Mouse (Mus musculus) brain, adult 2 months (tissue): Measurements from ENCODE around the gene Tbx3.

Source experiments
- DNase-seq: peaks from one replicate; pipeline ENCODE4 v3.0.0; 2011; ENCODE audit warnings: low read depth, low spot score

The Tbx3 gene

DNA sequence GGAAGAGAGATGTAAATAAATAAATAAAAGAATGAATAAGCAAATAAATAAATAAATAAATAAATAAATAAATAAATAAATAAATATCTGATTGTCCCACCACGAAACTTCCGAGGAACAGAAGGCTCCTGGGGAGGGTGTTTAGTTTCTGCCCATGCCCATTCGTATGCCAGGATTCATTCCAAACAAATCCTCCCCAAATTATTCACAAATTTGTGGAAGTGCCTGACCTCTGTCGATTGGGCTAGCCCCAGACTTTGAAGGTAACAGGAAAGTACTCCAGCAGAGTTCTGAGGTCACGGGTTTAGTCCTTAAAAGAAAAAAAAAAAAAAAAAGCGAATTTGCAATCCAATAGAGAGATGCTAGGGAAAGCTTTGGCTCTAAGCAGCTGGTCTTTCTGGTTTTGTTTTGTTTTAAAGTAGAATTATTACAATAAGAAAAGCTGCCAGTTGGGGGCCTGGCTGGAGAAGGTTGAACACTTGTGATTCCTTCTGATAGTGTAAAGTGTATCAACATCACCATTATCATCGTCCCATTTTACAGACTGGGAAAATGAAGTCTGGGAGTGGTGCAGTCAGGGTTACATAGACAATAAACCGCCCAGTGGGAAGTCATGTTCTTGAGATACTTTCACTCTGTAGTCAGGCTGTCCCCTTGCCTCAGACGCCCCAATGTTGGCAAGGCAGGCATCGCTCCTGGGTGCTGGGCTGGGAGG is 9.3 kb downstream of the Tbx3 start:
- DNase-seq = no peak

DNA sequence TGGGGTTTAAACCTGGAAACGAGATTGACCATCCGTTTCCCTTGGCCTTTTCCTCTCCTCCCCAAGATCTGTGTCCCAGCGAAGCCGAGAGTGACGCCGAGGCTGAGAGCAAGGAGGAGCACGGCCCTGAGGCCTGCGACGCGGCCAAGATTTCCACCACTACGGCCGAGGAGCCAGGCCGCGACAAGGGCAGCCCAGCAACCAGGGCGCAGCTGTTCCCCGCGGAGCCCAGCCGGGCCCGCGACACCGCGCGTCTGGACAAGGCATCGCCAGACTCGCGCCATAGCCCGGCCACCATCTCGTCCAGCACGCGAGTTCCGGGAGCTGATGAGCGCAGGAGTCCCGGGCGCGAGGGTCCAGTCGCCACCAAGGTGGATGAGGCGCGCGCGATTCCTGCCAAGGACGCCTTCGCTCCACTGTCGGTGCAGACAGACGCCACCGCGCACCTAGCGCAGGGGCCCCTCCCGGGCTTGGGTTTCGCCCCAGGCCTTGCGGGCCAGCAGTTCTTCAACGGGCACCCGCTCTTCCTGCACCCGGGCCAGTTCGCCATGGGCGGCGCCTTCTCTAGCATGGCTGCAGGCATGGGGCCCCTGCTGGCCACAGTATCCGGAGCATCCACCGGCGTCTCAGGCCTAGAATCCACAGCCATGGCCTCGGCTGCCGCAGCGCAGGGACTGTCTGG is 10.0 kb downstream of the Tbx3 start:
- DNase-seq = no peak

DNA sequence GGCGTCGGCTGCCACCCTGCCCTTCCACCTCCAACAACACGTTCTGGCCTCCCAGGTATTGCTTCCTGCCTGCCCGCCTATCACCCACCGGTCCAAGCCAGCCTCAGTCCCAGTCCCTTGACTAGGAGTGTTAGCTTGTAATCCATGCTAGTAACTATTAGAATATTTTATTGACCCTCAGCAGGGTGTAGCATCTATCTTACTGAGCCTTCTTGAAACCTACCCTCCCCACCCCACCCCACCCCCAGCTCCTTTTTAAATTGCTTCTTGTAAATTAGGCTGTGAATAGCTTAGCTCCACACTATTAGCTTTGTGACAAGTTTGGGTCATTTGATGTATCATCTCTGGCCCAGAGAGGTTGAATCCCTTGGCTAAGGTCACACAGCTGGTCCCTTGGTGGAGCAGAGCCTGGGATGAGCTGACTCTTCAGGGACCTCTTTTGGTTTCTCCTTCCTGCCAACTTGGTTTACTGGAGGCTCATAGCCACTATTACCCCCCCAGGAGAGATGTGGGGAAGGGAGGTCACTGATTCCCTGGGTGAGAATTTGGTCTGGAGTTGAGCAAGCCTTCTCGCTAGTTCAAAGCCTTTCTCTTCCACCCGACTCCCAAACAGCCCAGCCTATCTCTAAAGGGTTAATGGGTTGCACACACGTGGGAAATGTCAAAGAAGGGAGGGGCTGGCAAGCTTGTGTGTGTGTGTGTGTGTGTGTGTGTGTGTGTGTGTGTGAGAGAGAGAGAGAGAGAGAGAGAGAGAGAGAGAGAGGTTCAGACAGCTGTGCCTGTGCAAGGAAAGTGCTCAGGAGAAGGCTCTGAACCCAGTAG is 10.8 kb downstream of the Tbx3 start:
- DNase-seq = no peak

DNA sequence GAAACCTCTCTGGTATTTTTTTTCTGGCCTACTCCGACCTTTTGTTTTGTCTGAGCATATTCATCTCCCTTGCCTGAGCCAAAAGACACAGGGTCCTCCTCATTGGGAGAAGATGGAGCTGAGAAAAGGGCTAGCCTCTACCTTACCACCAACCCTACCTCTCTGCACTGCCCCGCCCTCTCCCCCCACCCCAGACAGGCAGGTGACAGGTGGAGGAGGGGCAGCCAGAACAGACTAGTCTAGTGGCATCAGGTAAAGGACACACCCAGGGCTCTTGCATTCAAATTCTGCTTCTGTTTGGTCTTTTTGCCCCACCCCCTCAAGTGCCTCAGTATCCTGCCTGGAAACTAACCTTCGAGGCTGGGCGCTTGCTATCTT is 11.4 kb downstream of the Tbx3 start:
- DNase-seq = no peak

DNA sequence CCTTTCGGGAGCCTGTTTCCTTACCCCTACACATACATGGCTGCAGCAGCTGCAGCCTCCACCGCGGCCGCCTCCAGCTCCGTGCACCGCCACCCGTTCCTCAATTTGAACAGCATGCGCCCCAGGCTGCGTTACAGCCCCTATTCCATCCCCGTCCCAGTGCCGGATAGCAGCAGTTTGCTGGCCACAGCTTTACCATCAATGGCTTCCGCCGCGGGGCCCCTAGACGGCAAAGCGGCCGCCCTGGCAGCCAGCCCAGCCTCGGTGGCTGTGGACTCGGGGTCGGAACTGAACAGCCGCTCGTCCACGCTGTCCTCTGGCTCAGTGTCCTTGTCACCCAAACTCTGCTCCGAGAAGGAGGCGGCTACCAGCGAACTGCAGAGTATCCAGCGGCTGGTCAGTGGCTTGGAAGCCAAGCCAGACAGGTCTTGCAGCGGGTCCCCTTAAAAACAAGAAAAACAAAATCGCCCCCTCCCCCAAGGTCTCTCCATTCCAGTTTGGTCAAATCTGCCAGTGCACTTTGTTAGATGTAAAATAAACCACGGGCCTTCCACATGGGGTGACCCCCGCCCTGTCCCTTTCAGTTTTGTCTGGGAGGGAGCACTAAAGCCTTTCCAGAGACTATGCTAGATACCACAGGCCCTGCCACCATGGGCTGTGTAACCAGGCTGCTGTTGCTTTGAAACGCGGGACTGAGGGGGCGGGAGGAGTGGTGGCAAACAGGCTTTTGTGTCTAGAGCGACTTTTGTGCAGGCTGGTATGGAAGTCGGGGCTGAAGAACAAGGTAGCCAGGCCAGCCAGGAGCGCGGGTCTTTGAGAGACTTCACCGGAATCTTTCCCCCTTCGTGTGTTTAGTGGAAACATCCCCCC is 12.4 kb downstream of the Tbx3 start:
- no peak for DNase-seq

DNA sequence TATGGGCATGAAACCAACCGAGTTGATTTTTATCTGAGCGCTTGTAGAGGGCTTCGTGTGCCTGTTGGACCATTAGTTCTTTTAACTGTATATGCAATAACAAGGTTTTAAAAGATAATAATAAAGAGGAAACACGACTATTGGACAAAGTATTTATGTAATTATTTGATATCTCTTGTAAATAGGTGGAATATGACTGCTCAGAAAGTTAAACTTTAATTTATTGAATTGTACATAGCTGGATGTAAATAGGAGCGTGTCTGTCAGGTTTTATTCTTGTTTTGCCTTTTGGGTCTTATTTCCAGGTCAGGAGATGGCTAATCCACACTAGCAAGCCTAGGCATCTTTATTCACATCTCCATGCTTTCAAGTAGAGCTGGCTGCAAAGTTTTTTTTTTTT is 13.4 kb downstream of the Tbx3 start:
- no peak for DNase-seq

DNA sequence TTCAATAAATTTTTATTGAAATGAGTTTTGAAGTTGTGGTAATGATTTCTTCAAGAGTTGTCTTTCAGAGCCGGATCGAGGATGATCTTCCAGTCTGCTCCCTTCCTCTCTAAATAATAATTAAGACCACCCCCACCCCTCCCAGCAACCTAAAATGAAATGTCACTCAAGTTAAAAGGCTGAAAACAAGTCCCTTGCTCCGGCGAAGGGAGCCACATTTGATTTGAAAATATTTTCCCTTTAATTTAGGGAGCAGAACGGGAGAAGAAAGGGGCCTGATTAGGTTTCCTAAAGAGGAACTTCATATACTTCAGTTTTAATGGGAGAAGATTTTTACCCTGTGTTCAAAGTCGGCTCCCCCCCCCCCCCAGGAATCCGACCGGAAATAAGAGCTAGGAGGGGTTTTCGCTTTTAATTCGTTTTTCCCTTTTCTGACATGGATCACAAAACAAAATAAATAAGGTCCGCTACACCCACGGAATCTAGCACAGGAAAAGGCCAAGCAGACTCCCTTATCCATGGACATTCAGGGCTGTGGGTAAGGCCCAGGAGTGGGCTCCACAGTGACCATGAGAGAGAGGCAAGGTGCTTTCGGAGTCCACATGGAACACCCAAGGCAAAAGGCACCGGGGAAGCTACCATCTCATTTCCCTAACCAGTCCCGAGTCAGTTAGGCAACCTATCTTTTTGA is 14.4 kb downstream of the Tbx3 start:
- no peak for DNase-seq

DNA sequence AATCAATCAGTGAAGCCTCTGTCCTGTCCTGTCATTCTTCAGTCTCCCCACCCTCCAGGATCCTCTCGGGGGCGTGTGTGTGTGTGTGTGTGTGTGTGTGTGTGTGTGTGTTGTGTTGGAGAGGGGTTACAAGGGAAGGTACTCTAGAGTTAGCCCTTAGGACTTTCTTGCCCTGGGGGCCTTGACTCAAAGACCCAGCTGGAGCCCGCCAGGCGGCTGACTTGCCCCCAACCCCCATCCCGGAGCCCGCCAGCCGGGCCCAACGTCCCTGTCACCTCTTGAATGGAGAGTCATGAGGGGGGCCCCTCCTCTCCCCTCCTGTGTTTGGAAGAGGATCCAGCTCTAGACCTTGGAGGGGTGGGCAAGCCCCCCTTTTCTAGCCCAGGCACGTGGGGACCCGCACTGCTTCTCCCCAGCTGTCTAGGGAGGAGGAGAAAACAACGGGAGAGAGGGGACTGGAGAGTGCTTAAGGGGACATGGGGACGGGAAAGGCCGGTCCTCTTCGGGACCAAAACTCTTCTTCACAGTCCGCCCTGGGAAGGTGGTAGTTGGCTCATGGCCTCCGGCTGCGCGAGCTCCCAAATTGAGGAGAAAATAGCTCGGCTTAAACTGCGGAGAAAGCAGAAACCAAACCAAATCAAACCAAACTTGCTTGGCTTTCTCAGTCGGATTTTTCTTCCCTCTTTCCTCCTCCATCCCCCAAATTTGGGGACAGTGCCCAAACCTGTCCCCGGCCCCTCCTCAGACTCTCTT is 15.2 kb downstream of the Tbx3 start:
- no peak for DNase-seq

DNA sequence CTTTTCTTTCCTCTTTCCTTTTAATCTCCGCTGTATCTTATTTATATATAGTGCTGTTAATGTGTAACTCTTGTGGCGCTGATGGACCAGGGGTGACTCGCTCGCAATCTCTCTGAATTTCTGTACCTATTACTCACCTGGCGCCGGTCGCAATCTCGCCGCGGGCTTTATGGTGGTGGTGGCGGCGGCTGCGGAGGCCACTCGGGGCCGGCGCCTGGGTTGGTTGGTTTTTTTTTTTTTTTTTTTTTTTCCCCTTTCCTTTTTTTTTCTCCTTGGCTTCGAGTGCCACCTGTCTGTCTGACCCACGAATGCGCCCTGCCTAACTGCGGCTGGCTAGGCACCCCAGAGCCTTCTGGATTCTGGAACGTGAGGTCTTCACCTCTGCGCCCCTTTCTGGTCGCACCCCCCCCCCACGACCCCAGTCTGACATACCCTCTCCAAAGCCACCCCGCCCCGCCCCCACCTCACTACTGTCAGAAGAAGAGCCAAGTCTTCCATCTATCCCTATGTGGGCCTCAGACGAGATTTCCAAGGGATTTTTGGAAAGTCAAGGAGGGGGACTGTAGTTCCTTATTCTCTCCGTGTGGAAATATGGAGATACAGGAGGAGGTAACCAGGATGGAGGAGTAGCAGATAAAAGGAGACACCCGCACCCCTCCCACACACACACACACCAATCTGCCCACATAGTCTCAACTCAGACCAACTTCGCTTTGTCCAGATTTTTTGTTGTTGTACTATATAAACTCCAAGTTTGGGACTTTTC is 15.9 kb downstream of the Tbx3 start:
- no peak for DNase-seq

DNA sequence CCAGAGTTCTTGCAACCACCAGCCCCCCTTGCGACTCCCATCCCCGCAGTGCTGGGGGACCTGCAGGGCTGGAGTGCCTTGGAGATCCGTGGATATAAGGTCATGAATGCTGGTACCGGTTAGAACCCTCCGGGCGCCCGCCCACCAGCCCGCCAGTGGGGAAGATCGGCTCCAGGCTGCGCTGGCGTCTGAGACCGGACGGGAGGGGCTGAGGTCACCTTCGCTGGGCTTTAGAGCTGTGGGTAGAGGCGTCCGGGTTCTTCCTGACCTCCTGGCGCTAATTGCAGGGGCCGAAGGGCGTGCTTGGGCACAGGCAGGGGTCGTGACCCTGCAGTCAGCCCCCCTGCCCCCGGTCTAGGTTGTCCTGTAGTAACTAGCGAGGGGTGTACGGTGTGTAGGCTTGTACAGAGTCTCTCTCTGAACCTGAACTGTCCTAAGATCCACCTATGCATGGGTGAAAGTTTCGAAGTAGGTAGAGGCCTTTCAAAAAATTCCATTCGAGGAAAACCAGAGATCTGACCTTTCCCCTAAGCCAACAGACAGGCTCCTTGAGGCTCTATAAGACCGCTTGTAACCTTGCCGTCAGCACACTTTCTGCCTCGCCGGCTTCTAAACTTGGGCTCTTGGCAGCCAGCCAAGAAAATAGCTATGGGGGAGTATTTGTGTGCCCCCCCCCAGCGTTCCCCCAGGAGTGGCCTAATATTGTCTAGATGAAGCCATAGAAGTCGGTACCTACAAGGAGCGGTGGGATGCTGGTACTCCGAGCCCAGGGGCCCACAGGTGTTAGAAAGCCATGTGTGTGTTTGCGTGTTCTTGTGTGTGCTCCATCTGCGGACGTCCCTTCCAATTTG is 16.8 kb downstream of the Tbx3 start:
- DNase-seq = no peak

DNA sequence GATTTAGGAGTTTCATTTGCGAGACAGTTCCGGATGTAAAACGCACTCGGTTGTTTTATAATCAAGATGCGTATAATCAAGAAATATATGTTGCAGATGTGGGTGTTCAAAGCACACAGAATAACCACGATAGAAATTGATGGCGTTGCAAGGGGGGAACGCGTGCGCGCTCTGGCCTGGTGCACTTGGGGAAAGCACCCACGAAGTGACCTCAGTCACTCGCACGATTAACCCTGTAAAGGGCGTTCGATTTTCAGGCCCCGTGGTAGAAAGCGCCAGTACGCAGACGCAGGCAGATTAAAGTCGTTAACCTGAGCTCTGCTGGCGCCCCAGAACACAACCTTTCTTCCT is 17.4 kb downstream of the Tbx3 start:
- no peak for DNase-seq

DNA sequence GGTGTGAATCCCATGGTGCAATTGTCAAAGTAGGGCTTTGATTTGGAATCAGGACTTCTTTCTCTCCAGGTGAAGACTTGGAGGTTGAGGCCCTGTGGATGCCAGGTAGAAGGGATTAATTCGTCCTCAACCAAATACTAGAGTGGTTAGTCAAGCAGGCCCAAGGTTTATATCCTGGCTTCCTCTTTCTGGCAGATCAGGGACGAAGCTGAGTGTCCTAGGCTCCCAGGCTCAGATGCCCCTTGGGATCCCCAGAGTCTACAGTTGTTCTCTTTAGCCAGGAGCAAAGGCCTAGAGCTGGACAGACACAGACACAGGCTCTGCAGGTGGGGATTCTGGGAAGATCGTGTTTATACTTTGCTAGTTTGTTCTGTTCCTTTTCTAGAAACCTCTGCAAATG is 17.8 kb downstream of the Tbx3 start:
- no peak for DNase-seq

DNA sequence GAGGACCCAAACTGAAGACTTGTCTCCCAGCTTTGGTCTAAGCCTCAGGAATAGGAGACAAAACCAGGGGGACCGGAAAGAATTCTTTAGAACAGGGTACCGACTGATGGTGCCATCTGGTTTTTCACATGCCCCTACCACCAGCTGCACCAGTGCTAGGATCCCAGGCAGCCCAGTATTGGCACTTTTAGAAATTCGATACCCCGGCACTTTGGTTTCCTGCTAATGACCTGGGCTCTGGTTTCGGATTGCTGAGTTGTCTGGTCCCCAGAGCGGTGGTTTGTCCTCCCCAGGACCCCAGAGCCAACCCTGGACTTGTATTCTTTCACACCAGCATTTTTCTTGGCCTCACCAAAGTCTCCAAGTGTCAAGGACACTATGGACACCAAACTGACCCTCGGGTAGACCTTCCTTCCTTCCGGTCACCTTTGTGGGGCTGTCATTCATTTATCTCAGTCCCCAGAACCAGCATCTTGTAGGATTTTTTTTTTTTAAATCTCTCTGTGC is 18.5 kb downstream of the Tbx3 start:
- no peak for DNase-seq

DNA sequence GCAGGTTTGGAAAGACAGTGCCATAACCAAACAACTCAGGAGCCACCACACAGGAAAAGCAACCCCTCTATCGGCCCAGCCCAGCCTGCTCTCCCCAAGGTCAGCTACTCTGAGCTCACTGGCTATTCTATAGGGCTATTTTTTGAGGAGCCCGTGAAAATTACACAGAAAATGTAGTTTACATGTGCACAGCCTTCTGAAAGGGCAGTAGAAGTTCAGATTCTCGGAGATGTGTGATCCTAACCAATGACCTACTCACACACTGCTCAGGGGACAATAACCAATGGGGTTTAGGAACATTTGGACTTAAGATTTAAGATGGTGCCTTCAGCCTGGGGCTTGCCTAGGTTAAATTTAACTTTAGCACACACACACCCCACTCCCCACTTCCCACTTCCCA is 19.0 kb downstream of the Tbx3 start:
- no peak for DNase-seq

DNA sequence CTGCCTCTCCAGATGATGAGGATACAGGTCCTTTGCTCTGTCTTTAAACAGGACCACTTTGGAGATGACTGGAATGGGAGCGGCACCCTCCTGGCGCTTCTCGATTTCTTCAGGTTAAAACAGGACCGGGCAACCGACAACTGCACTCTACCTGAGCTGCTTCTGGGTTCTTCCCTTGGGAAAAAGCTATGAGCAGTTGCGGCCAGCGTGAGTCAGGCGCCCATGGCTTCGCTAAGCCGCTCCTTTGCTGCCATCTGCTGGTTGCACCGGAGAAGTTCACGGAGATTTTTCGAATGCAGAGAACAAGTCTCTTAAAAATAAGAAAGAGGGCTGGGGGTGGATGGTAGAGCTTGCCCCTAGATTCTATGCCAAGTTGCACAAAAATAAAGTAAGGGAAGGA is 20.6 kb downstream of the Tbx3 start:
- peak; percentile 81 for DNase-seq

DNA sequence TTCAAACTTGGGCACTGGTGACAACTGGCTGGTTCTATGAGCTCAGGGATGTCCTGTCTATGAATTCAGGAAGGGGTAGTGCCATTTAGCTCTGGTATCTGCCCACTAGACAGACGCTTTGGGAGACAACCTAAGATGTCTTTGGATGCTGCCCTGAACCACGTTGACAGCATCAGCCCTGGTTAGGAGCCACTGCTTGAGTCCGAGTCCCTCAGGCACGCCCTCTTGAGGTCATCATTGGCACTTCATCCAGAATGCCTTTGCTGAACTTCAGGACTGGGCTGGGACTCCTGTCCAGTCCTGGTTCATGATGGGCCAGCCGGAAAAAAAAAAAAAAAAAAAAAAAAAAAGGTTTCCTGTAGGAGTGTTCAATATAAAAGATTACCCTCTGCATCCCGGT is 22.0 kb downstream of the Tbx3 start:
- no peak for DNase-seq

DNA sequence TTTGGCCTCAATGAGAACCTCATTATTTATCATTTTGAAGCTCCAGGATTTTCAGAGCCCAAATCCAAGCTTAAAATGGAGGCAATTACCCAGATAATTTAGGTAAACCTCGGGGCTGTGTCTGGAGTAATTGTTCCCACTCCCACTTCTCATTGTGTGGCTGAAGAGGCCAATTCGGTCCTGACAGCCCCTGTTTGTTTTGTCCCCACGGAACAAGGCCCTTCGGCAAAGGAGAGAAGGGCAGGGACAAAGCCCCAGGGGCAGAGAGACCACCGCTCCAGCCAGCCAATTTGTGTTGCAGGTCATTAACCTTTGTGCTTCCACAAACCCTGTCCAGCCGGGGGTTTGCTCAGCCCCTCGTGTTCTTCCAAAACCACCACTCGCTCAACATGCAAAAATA is 24.4 kb downstream of the Tbx3 start:
- DNase-seq = no peak

DNA sequence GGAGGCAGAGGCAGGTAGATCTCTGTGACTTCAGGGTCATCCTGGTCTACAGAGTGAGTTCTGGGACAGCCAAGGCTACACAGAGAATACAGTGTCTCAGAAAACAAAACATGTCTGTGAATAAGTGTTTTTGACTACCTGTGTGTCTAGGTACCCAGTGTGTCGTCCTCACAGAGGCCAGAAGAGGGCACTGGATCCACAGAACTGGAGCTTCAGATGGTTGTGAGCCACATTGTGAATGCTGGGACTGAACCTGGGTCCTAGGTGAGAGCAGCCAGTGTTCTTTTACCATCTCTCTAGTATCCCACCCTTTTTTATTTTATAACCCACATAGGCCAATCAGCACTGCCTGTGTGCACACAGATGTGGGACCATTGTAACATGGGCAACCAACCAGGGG is 32.6 kb downstream of the Tbx3 start:
- no peak for DNase-seq

DNA sequence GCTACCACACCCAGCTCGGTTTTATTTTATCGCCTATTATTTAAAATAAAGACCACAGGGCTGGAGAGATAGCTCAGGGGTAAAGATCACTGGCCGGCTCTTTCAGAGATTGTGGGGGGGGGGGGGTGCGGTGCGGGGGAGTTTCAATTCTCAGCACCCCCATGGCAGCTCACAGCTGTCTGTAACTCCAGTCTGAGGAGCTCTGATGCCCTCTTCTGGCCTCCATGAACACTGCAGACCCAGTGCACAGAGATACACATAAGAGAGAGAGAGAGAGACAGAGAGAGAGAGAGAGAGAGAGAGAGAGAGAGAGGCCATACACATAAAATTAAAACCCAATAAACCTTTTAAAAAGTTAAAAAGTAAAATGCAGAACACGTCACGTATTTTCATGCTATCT is 34.4 kb downstream of the Tbx3 start:
- DNase-seq = no peak
